Mouse (Mus musculus) layer of hippocampus, adult 9-10 months (tissue): ENCODE measurements around the gene Gm3047.
"Not testable (repeated sequence)": the region's sequence is repeated elsewhere in the genome, so short reads cannot be mapped to it uniquely, and the experiment has no call there.

ENCODE experiments used
- DNase-seq: peaks from one replicate; pipeline ENCODE4 v3.0.0; 2022; ENCODE audit warnings: low spot score

The Gm3047 gene

GRCm38 (mm10) chr14:4555105-4555504, at the start of gene Gm3047:
Gene Gm3047 (plus strand): TSS chr14:4555405.
- not testable (repeated sequence) for DNase-seq
